Mouse (Mus musculus) lung, adult 18-20 months (tissue): ENCODE results near the gene Nexmif.
"Not testable (repeated sequence)": the region's sequence is repeated elsewhere in the genome, so short reads cannot be mapped to it uniquely, and the experiment has no call there.

Experiments
- DNase-seq, 2 experiments: peaks; one replicate each; pipeline ENCODE4 v3.0.0; 2022; ENCODE audit warnings: mixed read lengths in 2 of 2

Gene Nexmif

GRCm38 (mm10) chrX:104200736-104201591 lies at the start of gene Nexmif:
TSS of gene Nexmif (minus strand) at chrX:104201185.
- peak; percentile 10 to 17 for DNase-seq

GRCm38 (mm10) chrX:104208701-104209100 lies 7.7 kb upstream of the Nexmif start:
- DNase-seq: no peak

- peak in 1 of 2 experiments; percentile 2 for DNase-seq
Measured at GRCm38 (mm10) chrX:104201592-104202139, 681 bp upstream of the Nexmif start.

GRCm38 (mm10) chrX:104200388-104200735 lies 623 bp downstream of the Nexmif start:
- DNase-seq: no peak

- DNase-seq: peak; percentile 36 to 44
Measured at GRCm38 (mm10) chrX:104199611-104200387, 1.2 kb downstream of the Nexmif start.

GRCm38 (mm10) chrX:104199070-104199469 lies 1.9 kb downstream of the Nexmif start:
- no peak for DNase-seq

- DNase-seq: no peak
Measured at GRCm38 (mm10) chrX:104196561-104196960, 4.4 kb downstream of the Nexmif start.

- DNase-seq: peak; percentile 10 to 45
Measured at GRCm38 (mm10) chrX:104179257-104179656, 21.7 kb downstream of the Nexmif start.

- no peak for DNase-seq
Measured at GRCm38 (mm10) chrX:104150072-104150471, 50.9 kb downstream of the Nexmif start.

GRCm38 (mm10) chrX:104115266-104115665 lies 85.7 kb downstream of the Nexmif start:
- not testable (repeated sequence) for DNase-seq

- no peak for DNase-seq
Measured at GRCm38 (mm10) chrX:104114596-104114995, 86.4 kb downstream of the Nexmif start.

GRCm38 (mm10) chrX:104054848-104055247 lies 146.1 kb downstream of the Nexmif start:
- DNase-seq: peak in 1 of 2 experiments; percentile 15

- no peak for DNase-seq
Measured at GRCm38 (mm10) chrX:104040276-104040675, 160.7 kb downstream of the Nexmif start.

GRCm38 (mm10) chrX:104033843-104034242 lies 167.1 kb downstream of the Nexmif start:
- DNase-seq: no peak

- DNase-seq: peak; percentile 17 to 52
Measured at GRCm38 (mm10) chrX:104032756-104033155, 168.2 kb downstream of the Nexmif start.
